10 mouse cellular contexts compared by ENCODE assay signal in genomic region chr14:68923054-68923453, GRCm38 (mm10).
DNase-seq lines count a peak whose midpoint lies in the region; ATAC-seq and TF ChIP-seq lines count a peak whose summit lies in the region.
"Had no signal": no experiment of that assay in that cellular context is flagged by ENCODE, and none has a peak within 500 bp of the region (broad histone marks: within the 10 kb centered on the region; RNA-seq: fewer than 3 reads in every experiment).

No protein-coding gene starts in this region.

- H3K27me3 ChIP-seq in lung, embryonic 14.5 days (ENCODE audit: insufficient read depth, low read length), result no peaks in the 10 kb centered on the region
- no peaks in the 10 kb centered on the region for H3K27me3 ChIP-seq in embryonic facial prominence, embryonic 11.5 days (ENCODE audit: control insufficient read depth, insufficient read depth, low read length)
- no peaks in the 10 kb centered on the region for H3K27me3 ChIP-seq in hindbrain, embryonic 16.5 days (replicated peaks; ENCODE audit: control insufficient read depth, insufficient read depth, low read length)
- H3K27me3 ChIP-seq: limb, embryonic 15.5 days had no signal

- ATAC-seq in lung, embryonic 14.5 days (ENCODE audit: insufficient read depth), result no peak
- ATAC-seq in embryonic facial prominence, embryonic 11.5 days (replicated peaks; ENCODE audit: insufficient number of reproducible peaks, low FRiP score, low TSS enrichment, low read depth), result peak; percentile 62; the same call in 1 of the 2 replicates
- peak; percentile 94 for ATAC-seq in hindbrain, embryonic 16.5 days
- ATAC-seq in erythroid progenitor cell, adult 5-6 weeks (replicated peaks; ENCODE audit: low FRiP score, poor library complexity, severe bottlenecking), result no peak

- H3K4me1 ChIP-seq in lung, embryonic 14.5 days (ENCODE audit: insufficient read depth), result no peaks in the 10 kb centered on the region
- no peaks in the 10 kb centered on the region for H3K4me1 ChIP-seq in embryonic facial prominence, embryonic 11.5 days (ENCODE audit: control insufficient read depth, insufficient read depth, low read length)
- peaks cover 11% of the 10 kb centered on the region for H3K4me1 ChIP-seq in hindbrain, embryonic 16.5 days (ENCODE audit: control insufficient read depth, insufficient read depth, low read depth, low read length)

- 4% methylated on average over 2 of the region's 2 CpGs for WGBS in lung, embryonic 14.5 days
- 2% methylated on average over 2 of the region's 2 CpGs for WGBS in embryonic facial prominence, embryonic 11.5 days
- 8% methylated on average over 2 of the region's 2 CpGs for WGBS in hindbrain, embryonic 16.5 days

- no peak for TF ChIP-seq CTCF in lung, embryonic 14.5 days (IDR thresholded peaks at IDR 0.05; ENCODE audit: low read depth)

- no peak overlapping the region for H3K27ac ChIP-seq in lung, embryonic 14.5 days (ENCODE audit: low read depth)
- H3K27ac ChIP-seq in embryonic facial prominence, embryonic 11.5 days (replicated peaks; ENCODE audit: low read depth, low read length), result no peak overlapping the region
- peak overlapping the region; percentile 17; the same call in 1 of the 2 replicates for H3K27ac ChIP-seq in hindbrain, embryonic 16.5 days (ENCODE audit: low read depth, low read length)
- H3K27ac ChIP-seq: limb, embryonic 15.5 days had no signal

- H3K4me2 ChIP-seq in lung, embryonic 14.5 days, result no peak overlapping the region
- H3K4me2 ChIP-seq in embryonic facial prominence, embryonic 11.5 days (ENCODE audit: low read depth, low read length), result no peak overlapping the region
- H3K4me2 ChIP-seq in hindbrain, embryonic 16.5 days (ENCODE audit: low read length), result no peak overlapping the region
- H3K4me2 ChIP-seq: limb, embryonic 15.5 days had no signal

- intact Hi-C loops in left cerebral cortex, postnatal 4 days (cut with DNase I), result no loop called here

- H3K4me3 ChIP-seq in lung, embryonic 14.5 days (ENCODE audit: low read depth, low read length), result no peak overlapping the region
- no peak overlapping the region for H3K4me3 ChIP-seq in embryonic facial prominence, embryonic 11.5 days (ENCODE audit: low read depth, low read length)
- H3K4me3 ChIP-seq in hindbrain, embryonic 16.5 days (ENCODE audit: low read length), result no peak overlapping the region
- H3K4me3 ChIP-seq: erythroblast, embryonic 14.5 days; limb, embryonic 15.5 days had no signal

- no peaks in the 10 kb centered on the region for H3K9me3 ChIP-seq in lung, embryonic 14.5 days (ENCODE audit: low read depth, low read length)
- H3K9me3 ChIP-seq in embryonic facial prominence, embryonic 11.5 days (replicated peaks; ENCODE audit: control insufficient read depth, low read length), result no peaks in the 10 kb centered on the region
- H3K9me3 ChIP-seq in hindbrain, embryonic 16.5 days (ENCODE audit: control insufficient read depth, low read length), result no peaks in the 10 kb centered on the region
- H3K9me3 ChIP-seq: limb, embryonic 15.5 days had no signal

- H3K9ac ChIP-seq in lung, embryonic 14.5 days, result no peak overlapping the region
- H3K9ac ChIP-seq in embryonic facial prominence, embryonic 11.5 days (replicated peaks; ENCODE audit: low read length), result no peak overlapping the region
- no peak overlapping the region for H3K9ac ChIP-seq in hindbrain, embryonic 16.5 days (ENCODE audit: low read depth, low read length)
- H3K9ac ChIP-seq: limb, embryonic 15.5 days had no signal

- DNase-seq in lung, embryonic 14.5 days, result peak; percentile 72
- no peak for DNase-seq in lung, adult 18-20 months
- DNase-seq in embryonic facial prominence, embryonic 11.5 days (ENCODE audit: low spot score), result peak; percentile 77
- DNase-seq in left cerebral cortex, postnatal 4 days, result peak; percentile 96
- no peak for DNase-seq in T-cell, adult 2 months (ENCODE audit: low spot score)
- DNase-seq in adipocyte (ENCODE audit: low spot score), result no peak

- no peaks in the 10 kb centered on the region for H3K36me3 ChIP-seq in lung, embryonic 14.5 days (ENCODE audit: insufficient read depth)
- H3K36me3 ChIP-seq in embryonic facial prominence, embryonic 11.5 days (replicated peaks; ENCODE audit: control insufficient read depth, insufficient read depth, low read depth, low read length), result no peaks in the 10 kb centered on the region
- no peaks in the 10 kb centered on the region for H3K36me3 ChIP-seq in hindbrain, embryonic 16.5 days (ENCODE audit: control insufficient read depth, insufficient read depth, low read length)
- H3K36me3 ChIP-seq: limb, embryonic 15.5 days had no signal

Comparison
In these comparisons a context has a peak if more than half of its experiments do, and no peak if none do; other contexts are left out.
1. DNase-seq: peak in lung, embryonic 14.5 days (single experiment), embryonic facial prominence, embryonic 11.5 days (single experiment) and left cerebral cortex, postnatal 4 days (single experiment); none in lung, adult 18-20 months (0 of 2), T-cell, adult 2 months (single experiment) and adipocyte (single experiment).
2. ATAC-seq: peak in embryonic facial prominence, embryonic 11.5 days (single experiment) and hindbrain, embryonic 16.5 days (single experiment); none in lung, embryonic 14.5 days (single experiment) and erythroid progenitor cell, adult 5-6 weeks (single experiment).